Mouse (Mus musculus) kidney, adult 2 months (tissue): Measurements from ENCODE around the gene Gm26938.

Experiments used
- CTCF ChIP-seq: fragments of 200-500 bp; conservative IDR thresholded peaks from 2 replicates; pipeline ENCODE4 v1.5.1; 2011; ENCODE audit warnings: low read depth, mild to moderate bottlenecking, control low read depth, low read length, moderate library complexity, mixed read lengths; ENCODE audit not compliant: insufficient read depth, insufficient read length
- POLR2A ChIP-seq: fragments of 200-500 bp; IDR thresholded peaks from one replicate; pipeline ENCODE4 v1.6.1; 2011; ENCODE audit warnings: low read depth, low read length, control low read depth

DNA sequence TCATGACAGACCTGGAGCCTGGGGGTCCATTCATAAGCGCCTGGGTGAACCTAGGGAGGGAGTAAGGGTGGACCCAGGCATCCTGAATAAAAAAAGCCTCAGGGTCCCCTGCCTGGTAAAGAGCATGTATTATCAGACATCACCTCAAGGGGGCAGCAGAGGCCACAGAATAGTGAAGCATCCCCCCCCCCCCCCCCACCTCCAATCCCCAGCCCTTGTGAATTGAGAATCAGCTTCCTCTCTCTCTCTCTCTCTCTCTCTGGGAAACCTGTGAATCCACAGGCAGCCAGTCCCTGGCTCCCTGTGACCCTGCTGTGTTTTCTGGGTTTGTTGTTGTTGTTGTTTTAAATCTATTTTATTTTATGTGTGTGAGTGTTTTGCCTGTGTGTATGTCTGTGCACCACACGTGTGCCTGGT, 12.3 kb upstream of the Gm26938 start:
- TF ChIP-seq POLR2A (no peak), CTCF (peak; percentile 47)
